Mouse (Mus musculus) heart, embryonic 13.5 days (tissue): Measurements from ENCODE around the gene Tle3. TPM values are rescaled to one million over a fixed set of nuclear protein-coding genes. Genes with fewer than 3 reads are reported as not detected.

ENCODE experiments used
- ATAC-seq: fragments of 200-750 bp; cut with Nextera tagmentation; 2 replicates; pipeline ENCODE4 v1.8.0; 2017; ENCODE audit warnings: moderate TSS enrichment; ENCODE audit not compliant: insufficient number of reproducible peaks, low FRiP score, low TSS enrichment; ENCODE audit errors: extremely low read depth
- H3K27ac ChIP-seq: fragments of 300-500 bp; sonication (generic); replicated peaks from 2 replicates; pipeline ENCODE4 v1.5.1; 2015; ENCODE audit warnings: moderate library complexity, mild to moderate bottlenecking, inconsistent platforms
- H3K27me3 ChIP-seq: fragments of 300-500 bp; sonication (generic); replicated peaks from 2 replicates; pipeline ENCODE4 v1.6.1; 2015; ENCODE audit warnings: mild to moderate bottlenecking, inconsistent platforms
- H3K36me3 ChIP-seq: fragments of 300-500 bp; sonication (generic); 2 replicates; pipeline ENCODE4 v1.6.1; 2015; ENCODE audit warnings: mild to moderate bottlenecking, inconsistent platforms
- H3K4me1 ChIP-seq: fragments of 300-500 bp; sonication (generic); 2 replicates; pipeline ENCODE4 v1.6.1; 2015; ENCODE audit warnings: inconsistent platforms
- H3K4me2 ChIP-seq: fragments of 300-500 bp; sonication (generic); 2 replicates; pipeline ENCODE4 v1.6.1; 2015; ENCODE audit warnings: inconsistent platforms, mild to moderate bottlenecking, moderate library complexity
- H3K4me3 ChIP-seq: fragments of 300-500 bp; sonication (generic); 2 replicates; pipeline ENCODE4 v1.5.1; 2015; ENCODE audit warnings: moderate library complexity, mild to moderate bottlenecking, inconsistent platforms
- H3K9ac ChIP-seq: fragments of 300-500 bp; sonication (generic); 2 replicates; pipeline ENCODE4 v1.6.1; 2015; ENCODE audit warnings: inconsistent platforms, mild to moderate bottlenecking, moderate library complexity
- H3K9me3 ChIP-seq: fragments of 300-500 bp; sonication (generic); 2 replicates; pipeline ENCODE4 v1.6.1; 2016; ENCODE audit warnings: inconsistent platforms
- WGBS: fragments of 180-500 bp; shearing (Covaris S2); methylation state at CpG from one replicate; pipeline ENCODE4 v1.1.7; 2015; ENCODE audit warnings: mixed read lengths; 5-methylcytosine and 5-hydroxymethylcytosine counted together
- polyA plus RNA-seq: library from polyadenylated mRNA; unstranded; fragments of >200 nt; fragmentation: Nextera tagmentation; extraction: Ambion mirVana; gene quantifications from 2 replicates; pipeline ENCODE4 v1.2.1, GENCODE M21; 2015

The Tle3 gene
- polyA plus RNA-seq, 1 experiment from 2014 or later: 9.1 TPM

GRCm38 (mm10) chr9:61416571-61416970 lies 44.4 kb downstream of the Tle3 start:
- Histone ChIP-seq H3K36me3 (peaks cover 76% of the 10 kb centered on the region), H3K27ac (no peak overlapping the region), H3K9me3 (no peaks in the 10 kb centered on the region), H3K27me3 (peaks cover 48% of the 10 kb centered on the region), H3K4me1 (no peaks in the 10 kb centered on the region), H3K4me3 (no peak overlapping the region), H3K9ac (no peak overlapping the region), H3K4me2 (no peak overlapping the region)
- 27% methylated on average over 9 of the region's 9 CpGs for WGBS
- no peak for ATAC-seq

- Histone ChIP-seq H3K27ac (no peak overlapping the region), H3K36me3 (peaks cover 26% of the 10 kb centered on the region), H3K4me1 (no peaks in the 10 kb centered on the region), H3K9me3 (no peaks in the 10 kb centered on the region), H3K9ac (no peak overlapping the region), H3K27me3 (peaks cover 23% of the 10 kb centered on the region), H3K4me3 (no peak overlapping the region), H3K4me2 (no peak overlapping the region)
- ATAC-seq: no peak
- WGBS: 64% methylated on average over 3 of the region's 3 CpGs
Observed at GRCm38 (mm10) chr9:61421626-61422025, 49.5 kb downstream of the Tle3 start.

- no peaks in the 10 kb centered on the region for H3K4me1 ChIP-seq
- no peak overlapping the region for H3K4me2 ChIP-seq
- no peak overlapping the region for H3K4me3 ChIP-seq
- ATAC-seq: no peak
- no peak overlapping the region for H3K9ac ChIP-seq
- 0 out of 2 replicates have a peak, but pooled peaks cover 2% of the 10 kb centered on the region for H3K36me3 ChIP-seq
- no peak overlapping the region for H3K27ac ChIP-seq
- WGBS: 73% methylated on average over 3 of the region's 3 CpGs
- H3K9me3 ChIP-seq: no peaks in the 10 kb centered on the region
- peaks cover 47% of the 10 kb centered on the region for H3K27me3 ChIP-seq
Observed at GRCm38 (mm10) chr9:61424245-61424644, 52.1 kb downstream of the Tle3 start.

- H3K4me1 ChIP-seq: no peaks in the 10 kb centered on the region
- no peak overlapping the region for H3K4me3 ChIP-seq
- H3K4me2 ChIP-seq: no peak overlapping the region
- peaks cover 2% of the 10 kb centered on the region; the same call in 1 of the 2 replicates for H3K9me3 ChIP-seq
- H3K9ac ChIP-seq: no peak overlapping the region
- WGBS: 75% methylated on average over 7 of the region's 7 CpGs
- no peak for ATAC-seq
- peaks cover 50% of the 10 kb centered on the region for H3K27me3 ChIP-seq
- H3K36me3 ChIP-seq: no peaks in the 10 kb centered on the region
- H3K27ac ChIP-seq: no peak overlapping the region
Observed at GRCm38 (mm10) chr9:61426493-61426892, 54.3 kb downstream of the Tle3 start.

- peaks cover 48% of the 10 kb centered on the region for H3K27me3 ChIP-seq
Observed at GRCm38 (mm10) chr9:61427051-61427450, 54.9 kb downstream of the Tle3 start.

GRCm38 (mm10) chr9:61427901-61428300 lies 55.7 kb downstream of the Tle3 start:
- Histone ChIP-seq H3K9ac (no peak overlapping the region), H3K9me3 (peaks cover 4% of the 10 kb centered on the region; the same call in 1 of the 2 replicates), H3K27me3 (peaks cover 57% of the 10 kb centered on the region), H3K36me3 (no peaks in the 10 kb centered on the region), H3K4me2 (no peak overlapping the region), H3K27ac (no peak overlapping the region), H3K4me1 (no peaks in the 10 kb centered on the region), H3K4me3 (no peak overlapping the region)
- ATAC-seq: no peak
- 73% methylated on average over 3 of the region's 3 CpGs for WGBS

More at GRCm38 (mm10) chr9:61427051-61427450, 54.9 kb downstream of the Tle3 start:
- Histone ChIP-seq H3K9me3 (peaks cover 4% of the 10 kb centered on the region; the same call in 1 of the 2 replicates), H3K36me3 (no peaks in the 10 kb centered on the region), H3K4me3 (no peak overlapping the region), H3K4me1 (no peaks in the 10 kb centered on the region), H3K9ac (no peak overlapping the region), H3K4me2 (no peak overlapping the region), H3K27ac (no peak overlapping the region)
- ATAC-seq: no peak
- WGBS: 68% methylated on average over 6 of the region's 6 CpGs

- H3K4me2 ChIP-seq: no peak overlapping the region
- H3K9ac ChIP-seq: no peak overlapping the region
- peaks cover 7% of the 10 kb centered on the region; the same call in 1 of the 2 replicates for H3K9me3 ChIP-seq
- no peaks in the 10 kb centered on the region for H3K36me3 ChIP-seq
- H3K4me1 ChIP-seq: peaks cover 11% of the 10 kb centered on the region; the same call in 1 of the 2 replicates
- no peak overlapping the region for H3K27ac ChIP-seq
- H3K27me3 ChIP-seq: peaks cover 73% of the 10 kb centered on the region
- ATAC-seq: no peak
- 82% methylated on average over 4 of the region's 4 CpGs for WGBS
- no peak overlapping the region for H3K4me3 ChIP-seq
Observed at GRCm38 (mm10) chr9:61431830-61432229, 59.7 kb downstream of the Tle3 start.

GRCm38 (mm10) chr9:61433206-61433605 lies 61.0 kb downstream of the Tle3 start:
- H3K9ac ChIP-seq: no peak overlapping the region
- ATAC-seq: no peak
- H3K27me3 ChIP-seq: peaks cover 76% of the 10 kb centered on the region
- H3K36me3 ChIP-seq: no peaks in the 10 kb centered on the region
- H3K4me3 ChIP-seq: no peak overlapping the region
- H3K27ac ChIP-seq: no peak overlapping the region
- H3K9me3 ChIP-seq: peaks cover 7% of the 10 kb centered on the region; the same call in 1 of the 2 replicates
- 79% methylated on average over 2 of the region's 2 CpGs for WGBS
- H3K4me2 ChIP-seq: no peak overlapping the region
- peaks cover 11% of the 10 kb centered on the region; the same call in 1 of the 2 replicates for H3K4me1 ChIP-seq

GRCm38 (mm10) chr9:61434062-61434461 lies 61.9 kb downstream of the Tle3 start:
- WGBS: 27% methylated on average over 11 of the region's 11 CpGs
- Histone ChIP-seq H3K4me1 (peaks cover 11% of the 10 kb centered on the region; the same call in 1 of the 2 replicates), H3K9ac (no peak overlapping the region), H3K4me2 (no peak overlapping the region), H3K9me3 (peaks cover 7% of the 10 kb centered on the region; the same call in 1 of the 2 replicates), H3K27ac (no peak overlapping the region), H3K36me3 (no peaks in the 10 kb centered on the region), H3K27me3 (peaks cover 76% of the 10 kb centered on the region), H3K4me3 (no peak overlapping the region)
- no peak for ATAC-seq

- WGBS: 26% methylated on average over 8 of the region's 8 CpGs
Observed at GRCm38 (mm10) chr9:61435191-61435989, 63.2 kb downstream of the Tle3 start.

GRCm38 (mm10) chr9:61436104-61436503 lies 63.9 kb downstream of the Tle3 start:
- H3K27me3 ChIP-seq: peaks cover 84% of the 10 kb centered on the region
- H3K9ac ChIP-seq: no peak overlapping the region
- no peak overlapping the region for H3K4me3 ChIP-seq
- peaks cover 7% of the 10 kb centered on the region; the same call in 1 of the 2 replicates for H3K9me3 ChIP-seq
- no peak overlapping the region for H3K4me2 ChIP-seq
- no peaks in the 10 kb centered on the region for H3K36me3 ChIP-seq
- peaks cover 12% of the 10 kb centered on the region for H3K4me1 ChIP-seq
- H3K27ac ChIP-seq: no peak overlapping the region
- no peak for ATAC-seq
- WGBS: 67% methylated on average over 2 of the region's 2 CpGs

More at GRCm38 (mm10) chr9:61435191-61435989, 63.2 kb downstream of the Tle3 start:
- Histone ChIP-seq H3K4me1 (peaks cover 11% of the 10 kb centered on the region; the same call in 1 of the 2 replicates), H3K36me3 (no peaks in the 10 kb centered on the region), H3K9ac (no peak overlapping the region), H3K27ac (no peak overlapping the region), H3K27me3 (peaks cover 84% of the 10 kb centered on the region), H3K9me3 (peaks cover 7% of the 10 kb centered on the region; the same call in 1 of the 2 replicates), H3K4me2 (no peak overlapping the region), H3K4me3 (no peak overlapping the region)
- ATAC-seq: no peak
